Mouse (Mus musculus): ENCODE data around the gene Plekhg4. TPM values are rescaled to one million over a fixed set of nuclear protein-coding genes. Genes with fewer than 3 reads are reported as not detected.

Gene Plekhg4
- 1 to 10 TPM in 2 of 4 experiments, under 1 TPM in 2; 0.42 to 2.7 (median 1.3) TPM for total RNA-seq (2022)

- peak; percentile 37 for DNase-seq
Observed at GRCm38 (mm10) chr8:105373032-105373431, at the start of gene Plekhg4. Gene Plekhg4, plus strand, starts transcription at chr8:105373274.

DNA sequence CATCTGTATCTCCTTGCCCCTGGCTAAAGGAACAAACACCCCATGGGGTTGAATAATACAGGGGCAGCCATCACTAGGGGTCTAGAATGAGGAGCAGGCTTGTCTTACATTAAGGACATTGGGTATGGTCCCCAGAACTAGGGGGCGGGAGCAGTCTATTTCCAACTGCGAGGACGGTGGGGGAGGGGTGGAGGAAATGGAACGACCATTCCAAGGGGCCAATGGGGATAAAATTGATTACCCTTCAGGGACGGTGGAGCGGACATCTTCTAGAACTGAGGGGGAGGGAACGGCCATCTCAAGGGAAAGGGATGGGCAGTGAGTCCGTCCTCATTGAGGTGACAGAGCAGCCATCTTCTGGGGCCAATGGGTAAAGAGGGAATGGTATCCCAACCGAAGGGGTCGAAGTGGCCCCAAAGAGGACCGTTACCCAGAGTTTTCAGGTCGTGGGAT lies 47.4 kb upstream of the Plekhg4 start:
- no peak for DNase-seq

DNA sequence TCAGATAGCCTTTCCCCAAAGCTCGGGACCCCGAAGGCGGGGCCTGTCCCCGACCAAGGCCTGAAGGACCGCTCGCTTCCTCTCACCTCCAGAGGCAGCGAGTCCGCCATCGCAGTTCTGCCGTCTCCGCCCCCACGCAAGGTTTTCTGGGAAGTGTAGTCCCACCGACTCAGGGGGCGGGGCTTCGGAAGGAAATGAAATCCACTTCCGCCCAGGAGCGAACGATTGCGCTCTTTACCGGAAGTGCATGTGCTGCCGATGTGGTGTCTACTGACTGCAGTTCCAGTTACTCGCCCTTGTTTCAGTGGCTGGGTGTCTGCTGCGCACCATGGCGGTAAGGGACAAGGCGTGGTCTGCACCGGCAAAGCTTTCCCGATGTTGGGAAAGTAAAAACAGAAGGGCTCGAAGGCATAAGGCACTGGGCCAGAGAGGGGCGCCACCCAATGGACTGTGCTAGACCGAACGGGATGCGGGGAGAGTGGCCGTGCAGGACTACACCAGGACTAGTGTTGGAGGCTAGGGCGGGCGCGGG lies 46.9 kb upstream of the Plekhg4 start, which contains the start of the genes Lrrc29 and Tmem208:
Lrrc29 (minus strand) TSS at position 138 of the 532 bp plus-strand sequence.
Tmem208 (plus strand) TSS at position 214 of the 532 bp plus-strand sequence.
- peak; percentile 96 for DNase-seq

DNA sequence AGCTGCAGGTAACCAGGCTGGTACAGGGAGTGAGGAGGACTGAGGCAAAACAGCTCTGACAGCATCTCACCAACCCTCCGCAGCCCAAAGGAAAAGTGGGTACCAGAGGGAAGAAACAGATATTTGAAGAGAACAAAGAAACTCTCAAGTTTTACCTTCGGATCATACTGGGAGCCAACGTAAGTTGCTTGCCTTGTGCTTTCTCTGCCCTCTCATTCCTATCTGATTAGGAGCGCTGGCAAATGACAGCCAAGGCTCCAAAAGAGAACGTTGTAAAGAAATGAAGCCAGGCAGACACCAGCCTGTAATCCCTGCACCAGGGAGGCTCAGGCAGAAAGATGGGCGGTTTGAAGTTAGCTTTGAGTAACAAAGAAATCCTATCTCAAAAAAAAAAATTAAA lies 46.1 kb upstream of the Plekhg4 start:
- DNase-seq, result no peak

DNA sequence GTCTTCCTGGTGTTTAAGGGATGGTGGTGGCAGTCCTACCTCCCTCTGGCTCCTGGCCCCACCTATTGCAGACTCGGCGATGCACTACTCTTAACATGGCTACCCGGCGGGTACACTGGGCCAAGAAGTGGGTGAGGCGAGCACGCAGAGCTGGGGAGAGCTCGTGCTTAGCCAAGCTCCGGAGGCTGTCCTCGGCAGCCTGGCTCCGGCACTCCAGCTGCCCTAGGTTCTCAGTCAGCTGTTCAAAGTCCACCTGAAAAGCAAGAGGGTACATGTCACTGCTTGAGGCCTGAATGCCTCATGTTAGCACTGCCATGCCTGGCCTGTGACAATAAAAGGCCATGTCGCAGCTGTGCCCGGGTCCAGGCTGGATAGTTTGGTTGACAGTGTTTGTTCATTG lies 42.7 kb upstream of the Plekhg4 start:
- DNase-seq, result no peak

GRCm38 (mm10) chr8:105331469-105331868 lies 41.6 kb upstream of the Plekhg4 start:
- no peak for DNase-seq

- DNase-seq, result no peak
Observed at GRCm38 (mm10) chr8:105331931-105332330, 41.1 kb upstream of the Plekhg4 start.

GRCm38 (mm10) chr8:105332523-105332922 lies 40.6 kb upstream of the Plekhg4 start:
- no peak for DNase-seq

DNA sequence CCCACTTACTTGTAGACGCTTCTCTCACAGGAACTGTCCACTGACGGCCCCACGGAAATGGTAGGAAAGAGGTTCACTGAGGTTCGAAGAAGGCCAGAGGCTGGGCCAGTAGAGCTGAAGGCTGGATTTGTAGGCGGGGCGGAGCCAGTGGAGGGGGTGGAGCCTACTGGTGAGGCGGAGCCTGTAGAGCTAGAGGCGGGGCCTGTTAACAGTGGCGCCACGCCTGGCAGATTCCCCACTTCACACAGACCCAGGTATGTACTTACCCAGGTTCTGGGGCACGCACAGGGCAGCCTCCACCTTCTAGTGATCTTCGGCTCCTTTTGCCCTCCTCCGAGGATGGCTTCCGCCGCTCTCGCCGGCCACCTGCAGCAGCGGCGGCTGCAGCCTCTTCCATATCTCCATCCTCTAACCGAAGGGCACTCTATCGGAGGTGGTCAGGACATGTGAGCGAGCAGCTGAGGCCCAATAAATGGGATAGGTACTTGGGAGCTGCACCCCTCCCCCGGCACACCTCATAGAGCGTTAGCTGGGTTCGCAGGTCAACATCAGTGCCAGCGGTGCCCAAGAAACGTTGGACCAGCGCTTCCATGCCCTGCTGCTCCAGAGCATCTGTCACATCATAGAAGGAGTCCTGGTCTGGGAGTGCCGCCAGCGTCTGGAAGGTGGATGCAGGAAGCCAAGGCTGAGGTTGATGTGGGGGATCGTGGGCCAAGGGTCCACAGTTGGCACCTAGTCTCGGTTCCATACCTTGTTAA lies 36.5 kb upstream of the Plekhg4 start:
- no peak for DNase-seq

DNA sequence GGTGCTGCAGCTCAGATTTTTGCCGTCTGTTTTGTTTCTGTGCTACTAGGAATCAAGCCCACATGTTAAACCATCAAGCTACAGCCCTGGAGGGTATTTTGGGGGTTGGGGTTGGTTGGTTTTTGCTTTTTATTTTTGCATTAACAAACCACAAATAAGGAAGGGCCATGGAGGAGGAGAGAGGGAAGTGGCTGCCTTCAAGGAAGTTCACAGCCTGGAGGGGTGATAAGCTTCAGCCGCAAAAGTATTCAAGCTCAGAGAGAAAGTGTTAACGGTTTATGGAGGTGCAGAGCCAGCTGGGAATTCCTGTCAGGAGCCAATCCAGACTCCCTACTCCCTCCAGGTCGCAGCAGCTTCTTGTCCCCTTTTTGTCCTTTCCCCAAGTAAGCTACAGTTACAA lies 34.1 kb upstream of the Plekhg4 start:
- no peak for DNase-seq

DNA sequence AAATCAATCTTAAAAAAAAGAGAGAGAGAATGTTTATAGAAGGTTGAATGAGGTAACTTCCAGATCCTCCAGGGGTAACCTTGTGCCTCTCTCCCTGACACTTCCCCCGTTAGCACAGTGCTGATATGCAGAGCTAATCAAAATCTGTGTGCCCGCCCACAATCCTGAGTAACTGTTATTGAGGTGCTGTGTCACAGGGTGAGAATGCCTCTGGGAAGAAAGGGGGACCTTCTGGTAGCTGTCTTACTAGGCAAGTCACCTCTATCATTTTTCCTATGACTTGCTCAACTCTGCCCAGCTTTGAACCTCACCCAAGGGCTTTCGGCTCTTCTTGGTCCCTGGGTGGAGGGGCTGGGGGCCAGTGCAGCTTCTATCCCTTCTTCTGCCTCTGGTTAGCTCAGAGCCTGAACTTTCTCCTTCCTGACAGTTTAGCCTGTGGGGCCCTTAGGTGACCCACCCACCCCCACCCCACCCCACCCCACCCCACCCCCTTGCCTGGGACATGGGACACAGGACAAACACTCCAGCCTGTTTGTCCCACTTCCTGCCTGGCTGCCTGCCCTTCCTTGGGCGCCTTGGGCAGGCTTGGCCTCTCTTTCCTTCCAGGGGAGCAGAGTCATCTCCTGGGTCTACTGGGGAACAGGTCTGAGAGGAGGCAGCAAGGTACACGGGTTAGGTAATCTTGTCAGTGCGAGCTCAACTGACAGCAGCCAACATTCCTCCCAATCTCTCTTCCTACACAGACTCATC lies 33.0 kb upstream of the Plekhg4 start:
- DNase-seq, result no peak

- DNase-seq, result no peak
Observed at GRCm38 (mm10) chr8:105341399-105341798, 31.7 kb upstream of the Plekhg4 start.

DNA sequence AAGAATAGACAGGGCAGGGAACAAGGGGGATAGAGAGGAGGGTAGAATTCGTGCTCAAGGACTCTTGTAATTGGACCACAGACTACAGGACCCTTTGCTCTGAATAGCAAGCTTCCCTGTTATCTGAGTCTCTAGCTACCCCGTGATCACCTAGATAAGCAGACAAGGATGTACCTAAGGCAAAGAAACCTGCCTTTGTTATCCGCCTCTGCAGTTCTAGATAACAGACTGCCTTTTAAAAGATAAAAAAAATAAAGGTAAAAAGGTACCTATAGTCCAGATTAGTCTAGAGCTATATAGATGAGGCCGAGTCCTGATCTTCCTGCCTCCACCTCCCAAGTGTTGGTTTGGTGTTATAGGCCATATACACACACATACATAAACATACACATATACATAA lies 30.3 kb upstream of the Plekhg4 start:
- no peak for DNase-seq

DNA sequence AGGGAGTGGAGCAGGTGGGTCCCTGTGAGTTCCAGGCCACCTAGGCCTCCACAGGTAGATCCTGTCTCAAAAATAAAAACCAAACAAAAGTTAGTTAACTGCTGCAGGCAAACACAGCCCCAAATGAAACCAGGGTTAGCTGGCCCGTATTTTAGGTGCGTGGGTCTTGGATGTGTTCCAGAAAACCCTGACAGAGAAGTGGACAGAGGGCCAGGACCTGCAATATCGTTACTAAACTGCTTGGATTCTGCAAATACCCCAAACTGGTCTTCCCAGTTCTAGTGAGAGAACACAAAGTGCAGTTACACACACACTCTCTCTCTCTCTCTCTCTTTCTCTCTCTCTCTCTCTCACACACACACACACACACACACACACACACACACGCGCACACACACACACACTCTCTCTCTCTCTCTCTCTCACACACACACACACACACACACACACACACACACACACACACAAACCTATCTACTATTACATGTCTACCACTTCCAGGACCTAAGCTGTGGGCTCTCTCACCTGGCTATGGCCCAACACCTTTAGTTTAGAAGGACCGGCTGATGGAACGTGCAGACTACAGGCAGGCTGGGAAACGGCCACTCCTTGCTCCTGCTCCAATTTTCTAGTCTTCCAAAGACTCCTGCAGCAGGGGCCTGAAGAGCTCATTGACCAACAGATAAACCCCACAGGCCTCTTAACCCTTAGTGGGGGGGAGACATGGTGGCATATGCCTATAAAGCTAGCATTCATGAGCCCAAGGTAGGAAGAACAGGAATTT lies 29.1 kb upstream of the Plekhg4 start:
- DNase-seq, result no peak

GRCm38 (mm10) chr8:105345061-105345975 lies 27.8 kb upstream of the Plekhg4 start:
- peak; percentile 46 for DNase-seq

GRCm38 (mm10) chr8:105346611-105347427 lies 26.3 kb upstream of the Plekhg4 start:
- peak; percentile 48 for DNase-seq

DNA sequence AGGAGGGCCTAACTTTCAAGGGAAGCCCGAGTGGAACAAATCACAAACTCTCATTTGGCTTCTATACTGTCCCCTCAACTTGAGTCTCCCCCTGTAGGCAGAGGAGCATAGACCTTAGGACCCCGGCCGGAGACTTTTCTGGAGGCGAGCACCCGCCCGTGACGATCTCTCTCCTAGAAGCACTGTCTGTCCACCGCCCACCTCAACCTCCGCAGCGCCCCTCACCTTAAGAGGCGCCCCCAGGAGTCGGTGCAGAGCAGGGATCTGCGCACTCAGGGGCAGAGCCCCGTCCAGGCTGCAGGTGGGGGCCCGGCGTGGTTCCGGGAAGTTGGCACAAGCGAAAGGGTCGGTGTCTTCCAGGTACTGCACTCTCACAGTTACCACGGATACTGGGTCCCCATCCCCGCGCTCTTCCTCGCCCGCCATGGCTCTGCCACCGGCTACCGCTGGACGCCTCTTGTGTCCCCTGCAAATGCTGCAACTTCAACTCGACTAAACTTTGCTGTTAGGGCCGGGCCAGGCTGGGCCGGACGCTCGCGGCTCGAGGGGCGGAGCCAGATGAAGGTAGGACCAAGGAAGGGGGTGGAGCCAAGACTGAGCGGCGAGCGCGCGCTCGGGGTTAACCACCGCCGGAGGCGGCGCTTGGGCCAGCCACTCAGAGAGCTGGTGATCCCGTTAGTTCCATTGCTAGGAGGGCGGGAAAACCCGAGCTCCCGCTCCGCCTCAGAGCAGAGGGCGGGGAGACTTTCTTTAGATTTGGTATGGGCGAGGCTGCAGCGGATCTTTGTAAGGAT lies 25.4 kb upstream of the Plekhg4 start, which contains the start of gene Fhod1:
Fhod1 (minus strand) TSS at position 526 of the 794 bp plus-strand sequence.
- DNase-seq, result peak; percentile 94

DNA sequence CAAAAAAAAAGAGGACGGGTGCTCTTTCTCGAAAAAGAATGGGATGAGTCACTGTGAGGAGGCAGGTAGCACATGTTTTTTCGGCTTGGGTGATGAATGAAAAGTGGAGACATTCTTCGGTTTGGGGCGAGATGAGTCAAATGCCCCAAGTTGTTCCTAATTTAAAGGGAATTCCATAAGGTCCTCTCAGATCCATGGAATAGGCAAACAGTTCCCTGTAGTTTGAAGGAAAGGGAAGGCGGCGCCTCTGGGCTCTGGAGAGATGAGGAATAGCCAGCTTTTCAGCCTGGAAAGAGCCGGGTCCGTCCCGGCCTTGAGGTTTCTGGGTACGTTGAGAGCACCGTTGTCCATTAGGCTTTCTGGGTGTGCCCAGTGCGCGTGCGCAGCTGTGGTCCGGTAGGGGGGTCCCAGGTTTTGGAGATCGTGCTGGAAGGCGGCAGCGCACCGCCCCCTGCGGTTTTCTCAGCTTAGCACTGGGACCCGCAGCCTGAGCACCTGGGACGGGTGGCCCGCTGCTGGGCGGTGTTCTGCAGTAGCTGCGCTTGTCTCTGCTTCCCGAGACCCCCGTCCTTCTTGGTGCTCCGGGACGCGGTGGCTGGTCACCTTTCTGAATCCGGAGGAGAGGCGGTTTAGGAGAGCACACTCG lies 24.5 kb upstream of the Plekhg4 start, which contains the start of gene Slc9a5:
Slc9a5 (plus strand) TSS at position 394 of the 646 bp plus-strand sequence.
- DNase-seq, result peak; percentile 56

Data from adrenal gland, adult 8-10 months (tissue).